In genomic region chr17:35701978-35702461, GRCm38 (mm10) we compare ENCODE assay signal across 8 mouse cellular contexts. TPM values are rescaled to one million over a fixed set of nuclear protein-coding genes. Genes with fewer than 3 reads are reported as not detected.
DNase-seq lines count a peak whose midpoint lies in the region; ATAC-seq lines count a peak whose summit lies in the region.

No protein-coding gene starts in this region.

- H3K9me3 ChIP-seq in midbrain, embryonic 11.5 days (ENCODE audit: control insufficient read depth, low read length) = no peaks in the 10 kb centered on the region

- no peak for ATAC-seq in midbrain, embryonic 11.5 days (ENCODE audit: low FRiP score)
- no peak for ATAC-seq in megakaryocyte progenitor cell, adult 5-6 weeks (replicated peaks; ENCODE audit: poor library complexity)

- H3K36me3 ChIP-seq in midbrain, embryonic 11.5 days (ENCODE audit: control insufficient read depth, insufficient read depth, low read length) = no peaks in the 10 kb centered on the region

- H3K4me2 ChIP-seq in midbrain, embryonic 11.5 days = peak overlapping the region; percentile 93

- intact Hi-C loops in heart, postnatal 10 days (cut with DNase I) = no loop called here

- DNase-seq in heart, adult 11 months = peak; percentile 97
- no peak for DNase-seq in heart, adult 8-10 months (ENCODE audit: low spot score)
- peak; percentile 65 for DNase-seq in embryo, embryonic 9.5 days (ENCODE audit: extremely low spot score)
- DNase-seq in heart, postnatal 10 days = peak; percentile 69 to 73
- peak; percentile 78 to 88 for DNase-seq in kidney, postnatal 4 days
- no peak for DNase-seq in midbrain, embryonic 11.5 days (ENCODE audit: low spot score, missing footprints)
- DNase-seq in layer of hippocampus, adult 8-10 months (ENCODE audit: low spot score in 2 of 2) = no peak

- H3K9ac ChIP-seq in midbrain, embryonic 11.5 days (ENCODE audit: low read length) = peak overlapping the region; percentile 98

- peak overlapping the region; percentile 86 for H3K4me3 ChIP-seq in midbrain, embryonic 11.5 days (ENCODE audit: low read depth, low read length)

- H3K27me3 ChIP-seq in midbrain, embryonic 11.5 days (ENCODE audit: control insufficient read depth, insufficient read depth, low read length) = no peaks in the 10 kb centered on the region

- 0% methylated on average over 16 of the region's 16 CpGs for WGBS in midbrain, embryonic 11.5 days

- H3K27ac ChIP-seq in midbrain, embryonic 11.5 days (ENCODE audit: low read depth, low read length) = peak overlapping the region; percentile 100

- H3K4me1 ChIP-seq in midbrain, embryonic 11.5 days (ENCODE audit: control insufficient read depth, insufficient read depth, low read length) = peaks cover 38% of the 10 kb centered on the region

RNA-seq across cellular contexts. Expression of gene Ddr1, which starts 2.4 kb away (rescaled TPM):
- total RNA-seq in heart, adult 8-10 months (2022) = 10 to 100 TPM; 23.8 to 30.0 (median 29.5) TPM
- total RNA-seq in heart, postnatal 10 days (2021) = 10 to 100 TPM; 56.8 to 66.6 TPM
- polyA plus RNA-seq in midbrain, embryonic 11.5 days (2014; fragmentation: Nextera tagmentation; extraction: Ambion mirVana) = 78.4 and 92.1 TPM in 2 replicates
- 10 to 100 TPM; 58.3 to 84.6 (median 74.1) TPM for total RNA-seq in layer of hippocampus, adult 8-10 months (2022)
- 0.15 TPM in 1 of 2 replicates, not detected in the other for total RNA-seq in megakaryocyte progenitor cell, adult 5-6 weeks (2015)
- 0.25 TPM in 1 of 2 replicates, not detected in the other for total RNA-seq in megakaryocyte progenitor cell, adult 5-6 weeks (2017)

RNA-seq across cellular contexts. Expression of gene Gtf2h4, which starts 28.5 kb away (rescaled TPM):
- 10 to 100 TPM; 18.4 to 22.2 (median 21.2) TPM for total RNA-seq in heart, adult 8-10 months (2022)
- 10 to 100 TPM; 15.5 to 18.7 TPM for total RNA-seq in heart, postnatal 10 days (2021)
- 39.3 TPM in 2 replicates for polyA plus RNA-seq in midbrain, embryonic 11.5 days (2014; fragmentation: Nextera tagmentation; extraction: Ambion mirVana)
- 10 to 100 TPM; 28.3 to 35.3 (median 33.2) TPM for total RNA-seq in layer of hippocampus, adult 8-10 months (2022)
- 26.2 and 31.8 TPM in 2 replicates for total RNA-seq in megakaryocyte progenitor cell, adult 5-6 weeks (2015)
- total RNA-seq in megakaryocyte progenitor cell, adult 5-6 weeks (2017) = 24.8 and 29.5 TPM in 2 replicates

RNA-seq across cellular contexts. Expression of gene Vars2, which starts 34.6 kb away (rescaled TPM):
- 10 to 100 TPM; 30.4 to 34.9 (median 31.8) TPM for total RNA-seq in heart, adult 8-10 months (2022)
- total RNA-seq in heart, postnatal 10 days (2021) = 10 to 100 TPM; 25.2 to 34.0 TPM
- 9.8 and 10.5 TPM in 2 replicates for polyA plus RNA-seq in midbrain, embryonic 11.5 days (2014; fragmentation: Nextera tagmentation; extraction: Ambion mirVana)
- 10 to 100 TPM; 28.0 to 44.7 (median 35.4) TPM for total RNA-seq in layer of hippocampus, adult 8-10 months (2022)
- 5.7 and 11.4 TPM in 2 replicates for total RNA-seq in megakaryocyte progenitor cell, adult 5-6 weeks (2015)
- total RNA-seq in megakaryocyte progenitor cell, adult 5-6 weeks (2017) = 12.7 and 14.9 TPM in 2 replicates

RNA-seq across cellular contexts. Expression of gene Mucl3, which starts 58.5 kb away (rescaled TPM):
- total RNA-seq in heart, adult 8-10 months (2022) = not detected
- total RNA-seq in heart, postnatal 10 days (2021) = not detected
- polyA plus RNA-seq in midbrain, embryonic 11.5 days (2014; fragmentation: Nextera tagmentation; extraction: Ambion mirVana) = 0.14 TPM in 1 of 2 replicates, not detected in the other
- total RNA-seq in layer of hippocampus, adult 8-10 months (2022) = not detected
- not detected in 2 replicates for total RNA-seq in megakaryocyte progenitor cell, adult 5-6 weeks (2015)
- not detected in 2 replicates for total RNA-seq in megakaryocyte progenitor cell, adult 5-6 weeks (2017)

Comparison
In these comparisons a context has a peak if more than half of its experiments do, and no peak if none do; other contexts are left out.
1. DNase-seq: peak in heart, adult 11 months (single experiment), embryo, embryonic 9.5 days (single experiment), heart, postnatal 10 days (2 of 2) and kidney, postnatal 4 days (2 of 2); none in heart, adult 8-10 months (single experiment), midbrain, embryonic 11.5 days (single experiment) and layer of hippocampus, adult 8-10 months (0 of 2).
2. RNA of gene Ddr1, which starts 2.4 kb away (total RNA-seq): 58.3 to 84.6 TPM in layer of hippocampus, adult 8-10 months, 56.8 to 66.6 TPM in heart, postnatal 10 days and 23.8 to 30.0 TPM in heart, adult 8-10 months; 0.15 to 0.25 TPM in megakaryocyte progenitor cell, adult 5-6 weeks; every median in the first group is over 10 times any median in the second.